Mouse (Mus musculus) large intestine, adult 2 months (tissue): ENCODE results near the gene Thsd7a. TPM values are rescaled to one million over a fixed set of nuclear protein-coding genes. Genes with fewer than 3 reads are reported as not detected.

ENCODE experiments used
- DNase-seq: peaks from one replicate; pipeline ENCODE4 v3.0.0-alpha.2; 2012; ENCODE audit warnings: low read depth, low spot score
- WGBS: fragments of 180-500 bp; shearing (Covaris S2); methylation state at CpG from one replicate; pipeline ENCODE4 v1.1.7; 2018; 5-methylcytosine and 5-hydroxymethylcytosine counted together
- polyA plus RNA-seq: library from polyadenylated mRNA; depleted of rRNA; stranded (reverse); fragments of >200 nt; gene quantifications from 2 replicates; pipeline ENCODE4 v1.2.3, GENCODE M21; 2012; rRNA removed

Thsd7a gene
- 0.50 and 0.52 TPM in 2 replicates for polyA plus RNA-seq

GRCm38 (mm10) chr6:12748787-12749530 is at the start of gene Thsd7a:
TSS of gene Thsd7a (minus strand) at chr6:12749410.
- DNase-seq: no peak

GRCm38 (mm10) chr6:12787129-12787528 is 37.9 kb upstream of the Thsd7a start:
- WGBS: 44% methylated on average over 2 of the region's 2 CpGs
- DNase-seq: no peak

More at GRCm38 (mm10) chr6:12748787-12749530, at the start of gene Thsd7a:
- 3% methylated on average over 56 of the region's 56 CpGs for WGBS

- WGBS: 65% methylated on average over 2 of the region's 2 CpGs
- DNase-seq: no peak
Measured at GRCm38 (mm10) chr6:12786378-12786982, 37.3 kb upstream of the Thsd7a start.

GRCm38 (mm10) chr6:12784918-12785618 is 35.9 kb upstream of the Thsd7a start:
- 68% methylated on average over 8 of the region's 8 CpGs for WGBS
- DNase-seq: no peak

GRCm38 (mm10) chr6:12772799-12773198 is 23.6 kb upstream of the Thsd7a start:
- WGBS: 23% methylated on average over 2 of the region's 2 CpGs
- DNase-seq: no peak

GRCm38 (mm10) chr6:12765191-12765590 is 16.0 kb upstream of the Thsd7a start:
- DNase-seq: no peak
- 84% methylated on average over 6 of the region's 6 CpGs for WGBS

- DNase-seq: no peak
- WGBS: 87% methylated on average over 1 of the region's 1 CpGs
Measured at GRCm38 (mm10) chr6:12764606-12765005, 15.4 kb upstream of the Thsd7a start.

- no peak for DNase-seq
- 92% methylated on average over 3 of the region's 3 CpGs for WGBS
Measured at GRCm38 (mm10) chr6:12763816-12764215, 14.6 kb upstream of the Thsd7a start.

- 86% methylated on average over 8 of the region's 8 CpGs for WGBS
- DNase-seq: no peak
Measured at GRCm38 (mm10) chr6:12759328-12760193, 10.4 kb upstream of the Thsd7a start.

- no peak for DNase-seq
Measured at GRCm38 (mm10) chr6:12752297-12752696, 3.1 kb upstream of the Thsd7a start.

GRCm38 (mm10) chr6:12750441-12750840 is 1.2 kb upstream of the Thsd7a start:
- 43% methylated on average over 2 of the region's 2 CpGs for WGBS
- no peak for DNase-seq

- WGBS: 24% methylated on average over 12 of the region's 12 CpGs
- DNase-seq: no peak
Measured at GRCm38 (mm10) chr6:12749531-12750210, 461 bp upstream of the Thsd7a start.

GRCm38 (mm10) chr6:12748454-12748786 is 790 bp downstream of the Thsd7a start:
- WGBS: 2% methylated on average over 6 of the region's 6 CpGs
- no peak for DNase-seq

GRCm38 (mm10) chr6:12747856-12748450 is 1.3 kb downstream of the Thsd7a start:
- no peak for DNase-seq
- 22% methylated on average over 11 of the region's 11 CpGs for WGBS

GRCm38 (mm10) chr6:12742791-12743190 is 6.4 kb downstream of the Thsd7a start:
- WGBS: 86% methylated on average over 4 of the region's 4 CpGs
- DNase-seq: no peak

- 54% methylated on average over 3 of the region's 3 CpGs for WGBS
- DNase-seq: no peak
Measured at GRCm38 (mm10) chr6:12733924-12734323, 15.3 kb downstream of the Thsd7a start.

- DNase-seq: no peak
- 94% methylated on average over 8 of the region's 8 CpGs for WGBS
Measured at GRCm38 (mm10) chr6:12716071-12716470, 33.1 kb downstream of the Thsd7a start.

- WGBS: 51% methylated on average over 3 of the region's 3 CpGs
- no peak for DNase-seq
Measured at GRCm38 (mm10) chr6:12712581-12712980, 36.6 kb downstream of the Thsd7a start.

- no peak for DNase-seq
- WGBS: 68% methylated on average over 3 of the region's 3 CpGs
Measured at GRCm38 (mm10) chr6:12702925-12703324, 46.3 kb downstream of the Thsd7a start.
